Mouse (Mus musculus) liver, adult 2 months (tissue): ENCODE measurements around the gene D630045J12Rik. TPM values are rescaled to one million over a fixed set of nuclear protein-coding genes. Genes with fewer than 3 reads are reported as not detected.
A peak's percentile ranks its signal among the peaks of the same experiment; 100 is the strongest.

Source experiments
- DNase-seq: peaks from one replicate; pipeline ENCODE4 v3.0.0-alpha.2; 2011; ENCODE audit warnings: low read depth, low spot score; ENCODE audit errors: extremely low read depth
- H3K27ac ChIP-seq: fragments of 200-500 bp; replicated peaks from 2 replicates; pipeline ENCODE4 v1.5.1; 2012; ENCODE audit warnings: low read depth, mild to moderate bottlenecking, control low read depth, inconsistent platforms, low read length; ENCODE audit not compliant: insufficient read depth
- H3K27me3 ChIP-seq: fragments of 200-500 bp; 2 replicates; pipeline ENCODE4 v1.6.1; 2012; ENCODE audit warnings: mild to moderate bottlenecking, moderate library complexity, low read length, inconsistent platforms; ENCODE audit not compliant: control insufficient read depth, insufficient read depth
- H3K36me3 ChIP-seq: fragments of 200-500 bp; 2 replicates; pipeline ENCODE4 v1.6.1; 2012; ENCODE audit warnings: low read length, inconsistent platforms; ENCODE audit not compliant: control insufficient read depth, insufficient read depth
- H3K4me1 ChIP-seq: fragments of 200-500 bp; 2 replicates; pipeline ENCODE4 v1.6.1; 2011; ENCODE audit warnings: low read length; ENCODE audit not compliant: control insufficient read depth, insufficient read depth
- H3K4me3 ChIP-seq: fragments of 200-500 bp; 2 replicates; pipeline ENCODE4 v1.5.1; 2011; ENCODE audit warnings: low read depth, mild to moderate bottlenecking, control low read depth, low read length, moderate library complexity; ENCODE audit not compliant: insufficient read depth
- H3K79me2 ChIP-seq: fragments of 200-500 bp; 2 replicates; pipeline ENCODE4 v1.6.1; 2012; ENCODE audit warnings: inconsistent platforms, mild to moderate bottlenecking, low read length, moderate library complexity; ENCODE audit not compliant: control insufficient read depth, insufficient read depth
- H3K9ac ChIP-seq: fragments of 200-500 bp; 2 replicates; pipeline ENCODE4 v1.6.1; 2012; ENCODE audit warnings: low read depth, mild to moderate bottlenecking, control low read depth, inconsistent platforms, low read length
- CTCF ChIP-seq: fragments of 200-500 bp; IDR thresholded peaks from 2 replicates; pipeline ENCODE4 v1.5.1; 2011; ENCODE audit warnings: low read depth, low read length, control low read depth
- POLR2A ChIP-seq: fragments of 200-500 bp; IDR thresholded peaks from 2 replicates; pipeline ENCODE4 v1.6.1; 2011; ENCODE audit warnings: low read length, control low read depth; ENCODE audit not compliant: insufficient read depth; ENCODE audit errors: extremely low read depth
- WGBS: fragments of 180-500 bp; shearing (Covaris S2); methylation state at CpG from one replicate; pipeline ENCODE4 v1.1.7; 2018; 5-methylcytosine and 5-hydroxymethylcytosine counted together
- polyA plus RNA-seq: library from polyadenylated mRNA; depleted of rRNA; stranded (reverse); fragments of >200 nt; gene quantifications from 2 replicates; pipeline ENCODE4 v1.2.3, GENCODE M21; 2012
- total RNA-seq: library from RNA; depleted of rRNA; stranded (reverse); fragments of >200 nt; gene quantifications from 2 replicates; pipeline ENCODE4 v1.2.3, GENCODE M21; 2014

The D630045J12Rik gene
- total and polyA plus RNA-seq, 2 experiments = 0.46 to 1.3 TPM

DNA sequence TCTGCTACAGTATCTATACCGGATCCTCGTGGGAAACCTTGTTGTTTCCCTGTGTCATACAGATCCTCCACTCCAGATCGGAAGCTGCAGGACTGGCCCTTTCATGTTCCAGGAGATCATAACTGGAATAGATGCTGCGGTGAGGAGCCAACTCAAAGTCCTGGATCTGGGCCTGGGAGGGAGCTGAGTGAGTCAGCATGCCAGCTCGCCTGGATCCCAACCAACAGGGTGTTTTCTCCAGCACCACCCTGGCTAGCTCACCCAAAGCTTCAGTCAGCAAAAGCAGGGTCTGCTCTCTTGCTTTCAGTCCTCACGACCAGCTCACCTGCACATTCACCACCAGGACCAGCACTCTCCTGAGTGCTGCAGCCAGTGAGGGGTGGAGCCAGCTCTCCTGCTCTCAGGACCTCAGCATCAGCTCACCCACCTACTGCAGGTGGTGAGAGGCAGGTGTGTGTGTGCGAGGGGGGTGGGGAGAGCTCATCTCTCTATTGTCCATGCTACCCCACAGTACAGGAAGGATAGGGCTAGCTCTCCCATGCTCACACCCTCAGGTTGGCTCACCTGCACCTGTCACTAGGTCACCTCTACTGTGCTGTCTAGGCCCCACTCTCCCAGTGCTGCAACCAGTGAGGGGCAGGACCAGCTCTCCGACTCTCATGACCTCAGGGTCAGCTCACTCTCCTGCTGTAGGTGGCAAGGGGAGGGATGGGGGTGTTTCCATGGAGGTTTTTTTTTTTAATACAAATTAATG, 118.8 kb downstream of the D630045J12Rik start:
- Histone ChIP-seq H3K36me3 (no peaks in the 10 kb centered on the region), H3K27ac (no peak overlapping the region), H3K9ac (no peak overlapping the region), H3K4me1 (no peaks in the 10 kb centered on the region), H3K4me3 (no peak overlapping the region), H3K79me2 (no peaks in the 10 kb centered on the region), H3K27me3 (no peaks in the 10 kb centered on the region)
- 71% methylated on average over 8 of the region's 8 CpGs for WGBS
- no peak for TF ChIP-seq CTCF
- TF ChIP-seq POLR2A = no peak
- DNase-seq = no peak

DNA sequence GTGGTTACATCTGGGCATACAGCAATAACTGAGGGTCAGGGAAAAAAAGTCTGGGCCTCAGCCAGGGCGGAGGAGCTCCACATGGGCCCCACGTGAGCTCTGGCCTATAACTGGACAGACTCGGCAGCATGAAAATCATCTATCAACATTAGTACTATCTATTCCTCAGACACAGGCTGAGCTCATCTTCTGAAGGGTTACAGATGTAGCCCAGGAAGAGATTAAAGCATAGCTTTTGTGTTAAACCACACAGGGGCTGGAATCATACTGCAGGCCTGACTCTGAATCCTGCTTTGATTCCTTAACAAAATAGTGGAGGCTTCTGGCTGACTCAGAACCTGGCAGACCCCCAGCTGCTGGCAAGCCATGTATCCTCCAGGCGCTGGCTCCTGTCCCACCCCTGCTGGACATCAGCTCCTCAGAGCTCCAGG, 122.0 kb downstream of the D630045J12Rik start:
- no peak for DNase-seq
- WGBS = 84% methylated on average over 4 of the region's 4 CpGs

GRCm38 (mm10) chr6:38129883-38130282, 123.9 kb downstream of the D630045J12Rik start:
- WGBS = 99% methylated on average over 5 of the region's 5 CpGs
- H3K4me1 ChIP-seq = peaks cover under 1% of the 10 kb centered on the region; the same call in 1 of the 2 replicates
- H3K4me3 ChIP-seq = no peak overlapping the region
- no peak overlapping the region for H3K27ac ChIP-seq
- H3K79me2 ChIP-seq = no peaks in the 10 kb centered on the region
- TF ChIP-seq POLR2A (no peak), CTCF (no peak; the same call in 1 of the 2 replicates)
- no peaks in the 10 kb centered on the region for H3K27me3 ChIP-seq
- H3K9ac ChIP-seq = no peak overlapping the region
- H3K36me3 ChIP-seq = no peaks in the 10 kb centered on the region
- DNase-seq = no peak

More for the DNA sequence above, 122.0 kb downstream of the D630045J12Rik start:
- no peak overlapping the region for H3K27ac ChIP-seq
- H3K27me3 ChIP-seq = no peaks in the 10 kb centered on the region
- no peaks in the 10 kb centered on the region for H3K79me2 ChIP-seq
- no peaks in the 10 kb centered on the region for H3K36me3 ChIP-seq
- H3K9ac ChIP-seq = no peak overlapping the region
- no peak overlapping the region for H3K4me3 ChIP-seq
- TF ChIP-seq CTCF (no peak), POLR2A (no peak)
- no peaks in the 10 kb centered on the region for H3K4me1 ChIP-seq

DNA sequence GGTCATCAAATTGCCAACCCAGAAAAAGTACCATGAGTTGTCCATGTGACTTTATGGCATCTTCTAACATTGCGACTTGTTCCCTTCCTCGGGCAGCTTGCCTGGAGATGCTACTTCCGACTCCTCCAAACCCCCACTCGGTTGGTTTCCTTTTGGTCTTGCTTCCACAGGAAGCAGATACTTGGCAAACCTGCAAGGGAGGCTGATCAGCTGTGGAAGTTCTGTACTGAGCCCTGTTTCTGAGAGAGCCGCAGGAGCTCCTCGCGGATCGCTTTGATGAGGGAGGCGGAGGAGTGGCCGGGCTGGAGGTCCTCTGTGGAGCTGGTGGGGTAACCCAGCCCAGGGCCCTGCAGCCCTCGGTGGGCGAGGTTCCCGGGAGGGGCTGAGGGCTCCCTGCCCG, 125.7 kb downstream of the D630045J12Rik start:
- Histone ChIP-seq H3K36me3 (no peaks in the 10 kb centered on the region), H3K27me3 (no peaks in the 10 kb centered on the region), H3K4me1 (peaks cover 16% of the 10 kb centered on the region), H3K4me3 (no peak overlapping the region), H3K27ac (no peak overlapping the region), H3K79me2 (no peaks in the 10 kb centered on the region), H3K9ac (no peak overlapping the region)
- no peak for TF ChIP-seq CTCF
- TF ChIP-seq POLR2A = no peak
- WGBS = 83% methylated on average over 14 of the region's 14 CpGs
- no peak for DNase-seq

DNA sequence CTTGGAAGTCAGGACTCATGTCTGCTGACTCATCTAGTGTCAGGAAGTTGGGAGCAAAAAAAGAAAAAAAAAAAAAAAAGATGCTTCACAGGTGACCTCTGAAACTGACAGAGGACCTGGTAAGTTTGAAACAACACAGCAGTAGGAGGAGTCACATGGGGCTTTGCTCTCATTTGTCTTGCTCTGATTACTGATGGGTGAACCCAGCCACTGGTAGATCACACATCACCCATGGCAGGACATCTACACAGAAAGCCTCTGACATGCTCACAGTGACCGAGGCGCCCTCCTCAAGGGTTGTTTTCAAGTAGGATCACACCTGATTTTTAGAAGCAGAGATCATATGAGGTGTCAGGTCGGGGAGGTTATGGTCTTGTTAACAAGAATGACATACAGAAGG, 128.3 kb downstream of the D630045J12Rik start:
- no peak overlapping the region for H3K27ac ChIP-seq
- H3K4me3 ChIP-seq = no peak overlapping the region
- no peak overlapping the region for H3K9ac ChIP-seq
- no peaks in the 10 kb centered on the region for H3K27me3 ChIP-seq
- WGBS = 93% methylated on average over 3 of the region's 3 CpGs
- no peaks in the 10 kb centered on the region for H3K79me2 ChIP-seq
- no peak for TF ChIP-seq POLR2A
- no peak for TF ChIP-seq CTCF
- H3K36me3 ChIP-seq = no peaks in the 10 kb centered on the region
- peaks cover 19% of the 10 kb centered on the region for H3K4me1 ChIP-seq
- no peak for DNase-seq

GRCm38 (mm10) chr6:38124882-38125281, 128.9 kb downstream of the D630045J12Rik start:
- Histone ChIP-seq H3K4me3 (no peak overlapping the region), H3K9ac (no peak overlapping the region), H3K4me1 (peaks cover 19% of the 10 kb centered on the region), H3K27ac (0 out of 2 replicates have a peak overlapping the region, but pooled peaks have one; percentile 14), H3K36me3 (no peaks in the 10 kb centered on the region), H3K79me2 (no peaks in the 10 kb centered on the region), H3K27me3 (no peaks in the 10 kb centered on the region)
- no peak for TF ChIP-seq CTCF
- TF ChIP-seq POLR2A = no peak
- WGBS = 76% methylated on average over 5 of the region's 5 CpGs
- no peak for DNase-seq
